Mouse (Mus musculus): ENCODE results near the gene Ppp1r12b.

Gene Ppp1r12b

DNA sequence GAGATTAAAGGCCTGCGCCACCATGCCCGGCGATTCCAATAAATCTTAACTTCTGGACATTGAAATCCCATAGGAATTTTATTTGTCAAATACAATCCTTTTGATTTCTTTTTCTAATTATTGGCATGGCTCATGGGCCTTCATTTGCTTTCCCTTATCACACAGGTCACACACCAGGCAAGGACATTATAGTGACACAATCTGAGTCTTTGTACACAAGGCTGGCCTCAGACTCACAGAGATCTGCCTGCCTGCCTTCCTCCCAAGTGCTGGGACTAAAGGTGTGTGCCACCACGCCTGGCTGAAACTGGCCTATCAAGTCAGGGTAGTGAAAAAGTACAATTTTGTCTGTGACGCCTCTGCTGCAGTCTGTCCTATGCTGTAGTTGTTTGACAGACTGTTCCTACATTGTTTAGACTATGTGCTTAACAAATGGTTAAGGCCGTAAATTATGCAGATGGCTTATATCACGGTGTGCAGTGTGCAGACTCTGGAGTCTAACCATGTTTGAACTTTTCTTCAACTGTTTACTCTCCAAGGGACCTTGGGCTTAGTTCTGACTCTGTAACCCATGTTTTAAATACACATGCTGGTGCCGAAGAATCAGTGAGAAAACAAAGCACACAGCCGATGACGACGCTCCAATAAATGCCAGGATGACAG is 191.8 kb downstream of the Ppp1r12b start:
- in situ Hi-C loops (cut with MboI, MseI) = no loop called here

GRCm38 (mm10) chr1:134763250-134763649 is 192.5 kb downstream of the Ppp1r12b start:
- in situ Hi-C loops (cut with MboI, MseI) = no loop called here

DNA sequence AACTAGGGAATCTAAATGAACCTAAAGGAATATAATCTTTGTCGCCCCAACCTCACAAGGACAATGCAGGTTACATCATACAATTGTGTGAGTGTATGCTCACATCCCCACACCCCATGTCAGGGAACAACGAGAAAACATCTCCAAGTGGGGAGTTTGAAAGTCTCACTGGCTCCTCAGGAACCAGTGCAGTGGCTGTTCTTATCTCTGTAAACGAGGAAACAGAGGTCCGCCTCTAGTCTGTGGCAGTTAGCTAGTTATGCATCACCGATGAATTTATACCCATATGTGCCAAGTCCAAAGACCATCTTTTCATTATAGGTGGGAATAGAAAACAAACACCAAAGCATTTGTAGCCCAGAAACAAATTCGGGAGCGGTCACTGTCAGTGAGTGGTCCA is 194.2 kb downstream of the Ppp1r12b start:
- in situ Hi-C loops (cut with MboI, MseI) = no loop called here

- in situ Hi-C loops (cut with MboI, MseI) = no loop called here
Observed at GRCm38 (mm10) chr1:134760642-134761041, 195.1 kb downstream of the Ppp1r12b start.

- in situ Hi-C loops (cut with MboI, MseI) = no loop called here
Observed at GRCm38 (mm10) chr1:134759133-134759532, 196.6 kb downstream of the Ppp1r12b start.

GRCm38 (mm10) chr1:134757230-134757629 is 198.5 kb downstream of the Ppp1r12b start:
- in situ Hi-C loops (cut with MboI, MseI) = no loop called here

- in situ Hi-C loops (cut with MboI, MseI) = no loop called here
Observed at GRCm38 (mm10) chr1:134756190-134756873, 199.4 kb downstream of the Ppp1r12b start.

DNA sequence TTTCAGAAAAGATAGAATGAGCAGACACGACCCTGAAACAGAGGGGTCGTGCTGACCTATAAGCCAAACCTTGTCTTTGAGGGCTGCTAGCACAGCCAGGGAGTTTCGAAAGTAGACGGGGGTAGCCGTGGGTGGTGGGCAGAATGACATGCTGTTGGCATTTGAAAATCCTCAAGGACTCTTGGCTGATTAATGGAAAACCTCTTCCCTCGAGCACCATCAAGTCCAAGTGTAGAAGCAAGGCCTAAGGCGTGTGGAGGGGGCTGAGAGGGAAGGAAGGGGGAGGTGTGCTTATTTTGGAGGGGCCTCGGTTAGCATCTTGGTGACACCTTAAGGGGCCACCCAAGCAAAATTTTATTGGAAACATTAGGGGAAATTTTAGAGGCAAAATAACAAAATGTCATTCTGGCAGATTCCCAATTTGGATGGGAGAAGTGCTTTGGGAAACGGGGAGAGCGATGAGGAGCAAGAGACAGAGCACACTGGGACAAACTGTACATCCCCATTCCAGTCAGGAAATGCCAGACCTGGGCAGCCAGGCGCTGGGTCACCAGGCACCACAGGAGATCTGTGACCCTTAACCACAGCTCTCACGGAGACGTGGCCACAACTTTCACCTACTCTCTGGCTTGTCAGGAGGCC is 200.1 kb downstream of the Ppp1r12b start:
- in situ Hi-C loops (cut with MboI, MseI) = no loop called here

GRCm38 (mm10) chr1:134754818-134755217 is 200.9 kb downstream of the Ppp1r12b start:
- in situ Hi-C loops (cut with MboI, MseI) = no loop called here

GRCm38 (mm10) chr1:134753751-134754630 is 201.8 kb downstream of the Ppp1r12b start:
- in situ Hi-C loops (cut with MboI, MseI) = no loop called here

- in situ Hi-C loops (cut with MboI, MseI) = no loop called here
Observed at GRCm38 (mm10) chr1:134752447-134752846, 203.3 kb downstream of the Ppp1r12b start.

DNA sequence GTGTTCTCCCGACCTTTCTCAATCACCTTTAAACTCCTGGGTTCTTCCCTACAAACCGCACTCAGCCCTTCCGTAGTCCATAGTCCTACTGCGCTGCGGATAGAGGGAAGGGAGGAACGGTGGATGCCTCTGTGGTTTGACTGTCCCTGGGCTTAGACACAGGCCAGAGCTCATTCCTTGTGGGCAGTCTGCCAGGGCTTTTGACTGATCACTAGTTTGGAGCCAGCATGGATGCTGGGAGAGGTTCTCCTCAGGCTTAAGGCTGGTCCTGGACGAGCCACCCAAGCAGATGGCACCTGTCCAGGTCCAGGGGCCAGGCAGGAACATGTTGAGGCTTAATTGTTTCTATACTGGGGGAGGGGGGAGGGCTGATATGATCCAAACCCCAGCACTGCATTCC is 205.9 kb downstream of the Ppp1r12b start:
- in situ Hi-C loops (cut with MboI, MseI) = loop anchor here (10.0 kb wide), 1 partner anchor 105 kb away; no protein-coding TSS in a partner anchor

DNA sequence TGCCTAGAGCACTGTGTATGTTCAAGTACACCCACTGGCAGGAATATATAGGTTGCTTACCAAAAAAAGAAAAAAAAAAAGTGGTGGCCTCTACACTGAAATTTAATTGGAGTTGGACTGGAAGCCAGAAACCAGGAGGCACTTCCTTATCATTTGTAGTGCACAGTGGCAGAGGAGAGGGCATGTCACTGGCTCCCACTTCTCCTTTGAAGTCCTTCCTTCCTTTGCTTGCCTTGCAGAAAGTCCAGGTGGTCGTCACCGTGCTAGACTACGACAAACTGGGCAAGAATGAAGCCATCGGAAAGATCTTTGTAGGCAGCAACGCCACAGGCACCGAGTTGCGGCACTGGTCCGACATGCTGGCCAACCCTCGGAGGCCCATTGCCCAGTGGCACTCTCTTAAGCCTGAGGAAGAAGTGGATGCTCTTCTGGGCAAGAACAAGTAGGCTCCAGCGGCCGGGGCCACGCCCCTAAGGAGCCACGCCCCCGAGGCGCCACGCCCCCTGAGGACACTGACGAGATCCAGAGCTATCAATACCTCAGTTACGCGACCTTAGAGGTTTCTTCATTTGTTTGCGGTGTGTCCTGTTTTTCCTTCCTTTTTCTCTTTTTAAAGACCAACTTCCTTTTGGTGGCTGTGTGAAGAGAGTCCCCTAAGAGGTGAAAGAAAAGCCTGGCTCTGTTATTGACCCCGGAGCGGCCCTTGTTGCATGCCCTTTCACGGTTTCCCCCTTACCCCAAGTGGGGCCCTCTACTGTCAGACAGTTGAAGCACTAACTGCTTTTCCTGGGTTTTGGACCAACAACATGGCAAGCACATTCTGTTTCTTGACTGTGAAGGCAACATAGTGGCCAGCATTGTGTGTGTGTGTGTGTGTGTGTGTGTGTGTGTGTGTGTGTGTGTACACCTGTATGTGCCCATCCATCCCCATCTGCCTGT is 208.2 kb downstream of the Ppp1r12b start:
- in situ Hi-C loops (cut with MboI, MseI) = loop anchor here (10.0 kb wide), 1 partner anchor 107 kb away; no protein-coding TSS in a partner anchor

- in situ Hi-C loops (cut with MboI, MseI) = loop anchor here (10.0 kb wide), 1 partner anchor 109 kb away; no protein-coding TSS in a partner anchor
Observed at GRCm38 (mm10) chr1:134745648-134746047, 210.1 kb downstream of the Ppp1r12b start.

- in situ Hi-C loops (cut with MboI, MseI) = loop anchor here (10.0 kb wide), 1 partner anchor 113 kb away; no protein-coding TSS in a partner anchor
Observed at GRCm38 (mm10) chr1:134741946-134742661, 213.6 kb downstream of the Ppp1r12b start.

DNA sequence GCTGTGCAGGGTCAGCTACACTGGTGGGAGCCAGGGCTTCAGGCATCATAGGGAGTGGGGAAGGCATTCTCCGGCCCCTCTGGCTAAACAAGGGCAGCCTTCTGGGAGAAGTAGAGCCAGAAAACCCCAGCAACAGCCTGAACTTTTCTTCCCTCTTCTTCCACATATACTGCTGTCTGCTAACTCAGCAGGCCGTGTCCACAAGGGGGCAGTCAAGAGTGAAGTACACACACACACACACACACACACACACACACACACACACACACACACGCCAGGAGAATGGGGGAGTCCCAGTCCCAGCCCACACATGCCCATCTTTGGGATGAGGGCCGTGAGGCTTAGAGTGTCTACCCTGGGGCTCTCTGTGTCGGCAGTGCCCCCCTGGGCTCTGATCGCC is 214.3 kb downstream of the Ppp1r12b start:
- in situ Hi-C loops (cut with MboI, MseI) = loop anchor here (10.0 kb wide), 1 partner anchor 113 kb away; no protein-coding TSS in a partner anchor

- in situ Hi-C loops (cut with MboI, MseI) = no loop called here
Observed at GRCm38 (mm10) chr1:134737463-134737862, 218.3 kb downstream of the Ppp1r12b start.

DNA sequence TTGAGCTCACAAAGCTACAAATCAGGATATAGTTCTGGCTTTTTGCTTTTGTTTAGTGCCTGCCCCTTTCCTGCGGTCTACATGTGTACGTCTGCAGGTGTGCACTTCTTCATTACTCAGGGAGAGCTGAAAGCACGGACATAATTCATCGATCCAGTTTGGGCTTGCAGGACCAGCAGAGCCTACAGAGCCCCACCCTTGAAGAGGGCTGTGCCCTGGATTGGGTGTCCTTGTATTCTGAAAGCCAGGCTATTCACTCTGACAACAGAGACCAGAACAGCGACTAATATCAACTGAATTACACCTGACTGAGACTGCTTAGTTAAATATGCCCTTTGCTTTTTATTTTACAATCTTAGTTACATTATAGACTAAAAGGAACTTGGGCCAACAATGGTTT is 222.1 kb downstream of the Ppp1r12b start:
- in situ Hi-C loops (cut with MboI, MseI) = no loop called here

- in situ Hi-C loops (cut with MboI, MseI) = no loop called here
Observed at GRCm38 (mm10) chr1:134727256-134727655, 228.5 kb downstream of the Ppp1r12b start.

GRCm38 (mm10) chr1:134726480-134726879 is 229.3 kb downstream of the Ppp1r12b start:
- in situ Hi-C loops (cut with MboI, MseI) = no loop called here
